Mouse (Mus musculus): ENCODE data around the gene Foxj1. TPM values are rescaled to one million over a fixed set of nuclear protein-coding genes. Genes with fewer than 3 reads are reported as not detected.
A peak's percentile ranks its signal among the peaks of the same experiment; 100 is the strongest.

Gene Foxj1
- polyA plus RNA-seq, 1 experiment, result 12.3 TPM

GRCm38 (mm10) chr11:116353535-116353934 lies 18.3 kb upstream of the Foxj1 start:
- Histone ChIP-seq H3K36me3 (ENCODE audit: control insufficient read depth, insufficient read depth, low read length, poor library complexity, severe bottlenecking) (no peaks in the 10 kb centered on the region), H3K27ac (ENCODE audit: insufficient read depth, low read length) (no peak overlapping the region), H3K4me1 (ENCODE audit: control insufficient read depth, insufficient read depth, low read length) (no peaks in the 10 kb centered on the region), H3K4me3 (ENCODE audit: low read depth, low read length) (no peak overlapping the region), H3K9me3 (replicated peaks; ENCODE audit: control insufficient read depth, insufficient read depth, low read length, poor library complexity, severe bottlenecking) (no peaks in the 10 kb centered on the region), H3K9ac (ENCODE audit: low read depth, poor library complexity, severe bottlenecking) (no peak overlapping the region), H3K27me3 (ENCODE audit: control insufficient read depth, insufficient read depth, low read length, poor library complexity, severe bottlenecking) (no peaks in the 10 kb centered on the region)
- TF ChIP-seq POLR2A (IDR thresholded peaks at IDR 0.05; ENCODE audit: insufficient read depth, low read length) (no peak), CTCF (IDR thresholded peaks at IDR 0.05; ENCODE audit: low read depth, low read length) (no peak), EP300 (IDR thresholded peaks at IDR 0.05; ENCODE audit: insufficient read depth, low read depth, low read length) (no peak)

DNA sequence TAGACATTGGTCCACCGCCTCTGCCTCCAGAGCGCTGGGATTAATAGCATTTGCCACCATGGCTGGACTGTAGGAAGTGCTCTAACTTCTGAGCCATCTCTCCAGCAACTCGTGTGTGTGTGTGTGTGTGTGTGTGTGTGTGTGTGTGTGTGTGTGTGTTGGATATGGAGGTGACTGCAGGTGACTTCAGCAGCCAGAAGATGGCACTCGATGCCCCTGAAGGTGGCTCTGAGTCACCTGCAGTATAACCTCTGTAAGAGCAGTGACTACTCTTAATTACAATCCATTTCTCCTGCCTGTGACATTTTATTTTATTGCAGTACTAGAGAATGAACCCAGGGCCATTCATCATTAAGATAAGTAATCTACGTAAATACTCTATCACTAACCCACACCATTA lies 16.1 kb upstream of the Foxj1 start:
- no peaks in the 10 kb centered on the region for H3K27me3 ChIP-seq (ENCODE audit: control insufficient read depth, insufficient read depth, low read length, poor library complexity, severe bottlenecking)
- H3K9me3 ChIP-seq (replicated peaks; ENCODE audit: control insufficient read depth, insufficient read depth, low read length, poor library complexity, severe bottlenecking), result no peaks in the 10 kb centered on the region
- H3K36me3 ChIP-seq (ENCODE audit: control insufficient read depth, insufficient read depth, low read length, poor library complexity, severe bottlenecking), result no peaks in the 10 kb centered on the region
- H3K9ac ChIP-seq (ENCODE audit: low read depth, poor library complexity, severe bottlenecking), result no peak overlapping the region
- no peak overlapping the region for H3K4me3 ChIP-seq (ENCODE audit: low read depth, low read length)
- no peaks in the 10 kb centered on the region for H3K4me1 ChIP-seq (ENCODE audit: control insufficient read depth, insufficient read depth, low read length)
- no peak overlapping the region for H3K27ac ChIP-seq (ENCODE audit: insufficient read depth, low read length)
- no peak for TF ChIP-seq POLR2A (IDR thresholded peaks at IDR 0.05; ENCODE audit: insufficient read depth, low read length)
- peak; percentile 14 for TF ChIP-seq CTCF (IDR thresholded peaks at IDR 0.05; ENCODE audit: low read depth, low read length)
- TF ChIP-seq EP300 (IDR thresholded peaks at IDR 0.05; ENCODE audit: insufficient read depth, low read depth, low read length), result no peak

GRCm38 (mm10) chr11:116347955-116348354 lies 12.8 kb upstream of the Foxj1 start:
- no peak overlapping the region for H3K27ac ChIP-seq (ENCODE audit: insufficient read depth, low read length)
- no peaks in the 10 kb centered on the region for H3K27me3 ChIP-seq (ENCODE audit: control insufficient read depth, insufficient read depth, low read length, poor library complexity, severe bottlenecking)
- TF ChIP-seq POLR2A (IDR thresholded peaks at IDR 0.05; ENCODE audit: insufficient read depth, low read length), result no peak
- TF ChIP-seq CTCF (IDR thresholded peaks at IDR 0.05; ENCODE audit: low read depth, low read length), result no peak
- TF ChIP-seq EP300 (IDR thresholded peaks at IDR 0.05; ENCODE audit: insufficient read depth, low read depth, low read length), result no peak
- H3K9me3 ChIP-seq (replicated peaks; ENCODE audit: control insufficient read depth, insufficient read depth, low read length, poor library complexity, severe bottlenecking), result no peaks in the 10 kb centered on the region
- H3K9ac ChIP-seq (ENCODE audit: low read depth, poor library complexity, severe bottlenecking), result no peak overlapping the region
- H3K4me1 ChIP-seq (ENCODE audit: control insufficient read depth, insufficient read depth, low read length), result no peaks in the 10 kb centered on the region
- H3K4me3 ChIP-seq (ENCODE audit: low read depth, low read length), result no peak overlapping the region
- no peaks in the 10 kb centered on the region for H3K36me3 ChIP-seq (ENCODE audit: control insufficient read depth, insufficient read depth, low read length, poor library complexity, severe bottlenecking)

DNA sequence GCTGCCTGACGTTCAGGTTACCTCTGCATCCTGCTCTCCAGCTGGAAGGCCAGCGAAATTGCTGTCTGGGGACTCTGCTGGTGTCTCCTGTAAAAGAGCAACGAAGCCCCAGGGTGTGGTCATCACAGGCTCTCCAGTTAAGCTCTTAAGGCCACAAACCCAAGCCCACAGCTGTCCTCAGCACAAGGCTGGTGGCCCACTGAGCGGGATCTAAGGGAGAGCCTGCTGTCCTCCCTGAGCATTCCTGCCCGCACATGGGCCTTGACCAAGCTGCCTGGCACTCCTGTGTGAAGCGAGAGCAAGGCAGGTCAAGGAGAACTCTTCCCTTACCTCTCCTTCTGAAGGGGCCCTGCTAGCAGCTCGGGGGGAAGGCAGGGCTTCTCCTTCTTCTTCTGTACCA lies 11.8 kb upstream of the Foxj1 start:
- H3K9ac ChIP-seq (ENCODE audit: low read depth, poor library complexity, severe bottlenecking), result no peak overlapping the region
- no peaks in the 10 kb centered on the region for H3K4me1 ChIP-seq (ENCODE audit: control insufficient read depth, insufficient read depth, low read length)
- H3K27ac ChIP-seq (ENCODE audit: insufficient read depth, low read length), result no peak overlapping the region
- no peak for TF ChIP-seq EP300 (IDR thresholded peaks at IDR 0.05; ENCODE audit: insufficient read depth, low read depth, low read length)
- no peak for TF ChIP-seq CTCF (IDR thresholded peaks at IDR 0.05; ENCODE audit: low read depth, low read length)
- TF ChIP-seq POLR2A (IDR thresholded peaks at IDR 0.05; ENCODE audit: insufficient read depth, low read length), result no peak
- H3K36me3 ChIP-seq (ENCODE audit: control insufficient read depth, insufficient read depth, low read length, poor library complexity, severe bottlenecking), result no peaks in the 10 kb centered on the region
- no peaks in the 10 kb centered on the region for H3K27me3 ChIP-seq (ENCODE audit: control insufficient read depth, insufficient read depth, low read length, poor library complexity, severe bottlenecking)
- no peaks in the 10 kb centered on the region for H3K9me3 ChIP-seq (replicated peaks; ENCODE audit: control insufficient read depth, insufficient read depth, low read length, poor library complexity, severe bottlenecking)
- no peak overlapping the region for H3K4me3 ChIP-seq (ENCODE audit: low read depth, low read length)

- H3K36me3 ChIP-seq (ENCODE audit: control insufficient read depth, insufficient read depth, low read length, poor library complexity, severe bottlenecking), result no peaks in the 10 kb centered on the region
- no peaks in the 10 kb centered on the region for H3K27me3 ChIP-seq (ENCODE audit: control insufficient read depth, insufficient read depth, low read length, poor library complexity, severe bottlenecking)
- no peak overlapping the region for H3K27ac ChIP-seq (ENCODE audit: insufficient read depth, low read length)
- H3K9me3 ChIP-seq (replicated peaks; ENCODE audit: control insufficient read depth, insufficient read depth, low read length, poor library complexity, severe bottlenecking), result no peaks in the 10 kb centered on the region
- no peak overlapping the region for H3K4me3 ChIP-seq (ENCODE audit: low read depth, low read length)
- no peaks in the 10 kb centered on the region for H3K4me1 ChIP-seq (ENCODE audit: control insufficient read depth, insufficient read depth, low read length)
- no peak overlapping the region for H3K9ac ChIP-seq (ENCODE audit: low read depth, poor library complexity, severe bottlenecking)
- TF ChIP-seq POLR2A (IDR thresholded peaks at IDR 0.05; ENCODE audit: insufficient read depth, low read length) (no peak), EP300 (IDR thresholded peaks at IDR 0.05; ENCODE audit: insufficient read depth, low read depth, low read length) (no peak), CTCF (IDR thresholded peaks at IDR 0.05; ENCODE audit: low read depth, low read length) (no peak)
Observed at GRCm38 (mm10) chr11:116342069-116342791, 7.0 kb upstream of the Foxj1 start.

- Histone ChIP-seq H3K9ac (ENCODE audit: low read depth, poor library complexity, severe bottlenecking) (no peak overlapping the region), H3K27me3 (ENCODE audit: control insufficient read depth, insufficient read depth, low read length, poor library complexity, severe bottlenecking) (no peaks in the 10 kb centered on the region), H3K4me3 (ENCODE audit: low read depth, low read length) (no peak overlapping the region), H3K36me3 (ENCODE audit: control insufficient read depth, insufficient read depth, low read length, poor library complexity, severe bottlenecking) (no peaks in the 10 kb centered on the region), H3K4me1 (ENCODE audit: control insufficient read depth, insufficient read depth, low read length) (peaks cover 2% of the 10 kb centered on the region), H3K9me3 (replicated peaks; ENCODE audit: control insufficient read depth, insufficient read depth, low read length, poor library complexity, severe bottlenecking) (no peaks in the 10 kb centered on the region), H3K27ac (ENCODE audit: insufficient read depth, low read length) (no peak overlapping the region)
- TF ChIP-seq POLR2A (IDR thresholded peaks at IDR 0.05; ENCODE audit: insufficient read depth, low read length) (no peak), EP300 (IDR thresholded peaks at IDR 0.05; ENCODE audit: insufficient read depth, low read depth, low read length) (no peak), CTCF (IDR thresholded peaks at IDR 0.05; ENCODE audit: low read depth, low read length) (no peak)
Observed at GRCm38 (mm10) chr11:116337531-116337930, 2.3 kb upstream of the Foxj1 start.
